Mouse (Mus musculus) forebrain, embryonic 12.5 days (tissue): ENCODE data around the gene Map3k3. TPM values are rescaled to one million over a fixed set of nuclear protein-coding genes. Genes with fewer than 3 reads are reported as not detected.
A peak's percentile ranks its signal among the peaks of the same experiment; 100 is the strongest.
"Not testable (repeated sequence)": the region's sequence is repeated elsewhere in the genome, so short reads cannot be mapped to it uniquely, and the experiment has no call there.

ENCODE experiments used
- ATAC-seq: fragments of 200-750 bp; cut with Nextera tagmentation; 2 replicates; pipeline ENCODE4 v1.8.0; 2017; ENCODE audit warnings: moderate TSS enrichment; ENCODE audit not compliant: low FRiP score
- H3K27ac ChIP-seq: fragments of 300-500 bp; sonication (generic); 2 replicates; pipeline ENCODE4 v1.5.1; 2016; ENCODE audit warnings: mild to moderate bottlenecking
- H3K27me3 ChIP-seq: fragments of 300-500 bp; sonication (generic); 2 replicates; pipeline ENCODE4 v1.6.1; 2016; ENCODE audit warnings: mild to moderate bottlenecking
- H3K36me3 ChIP-seq: fragments of 300-500 bp; sonication (generic); replicated peaks from 2 replicates; pipeline ENCODE4 v1.6.1; 2016; ENCODE audit warnings: mild to moderate bottlenecking
- H3K4me1 ChIP-seq: fragments of 300-500 bp; sonication (generic); 2 replicates; pipeline ENCODE4 v1.6.1; 2016
- H3K4me2 ChIP-seq: fragments of 300-500 bp; sonication (generic); 2 replicates; pipeline ENCODE4 v1.6.1; 2016; ENCODE audit warnings: mild to moderate bottlenecking, moderate library complexity
- H3K4me3 ChIP-seq: fragments of 300-500 bp; sonication (generic); replicated peaks from 2 replicates; pipeline ENCODE4 v1.5.1; 2016; ENCODE audit warnings: mild to moderate bottlenecking
- H3K9ac ChIP-seq: fragments of 300-500 bp; sonication (generic); 2 replicates; pipeline ENCODE4 v1.6.1; 2016; ENCODE audit warnings: mild to moderate bottlenecking
- H3K9me3 ChIP-seq: fragments of 300-500 bp; sonication (generic); 2 replicates; pipeline ENCODE4 v1.6.1; 2016
- WGBS: fragments of 180-500 bp; shearing (Covaris S2); methylation state at CpG from one replicate; pipeline ENCODE4 v1.1.7; 2016; 5-methylcytosine and 5-hydroxymethylcytosine counted together
- polyA plus RNA-seq: library from polyadenylated mRNA; unstranded; fragments of >200 nt; fragmentation: Nextera tagmentation; extraction: Ambion mirVana; gene quantifications from 2 replicates; pipeline ENCODE4 v1.2.1, GENCODE M21; 2016

Gene Map3k3
- polyA plus RNA-seq, 1 experiment from 2014 or later, result 22.6 TPM

DNA sequence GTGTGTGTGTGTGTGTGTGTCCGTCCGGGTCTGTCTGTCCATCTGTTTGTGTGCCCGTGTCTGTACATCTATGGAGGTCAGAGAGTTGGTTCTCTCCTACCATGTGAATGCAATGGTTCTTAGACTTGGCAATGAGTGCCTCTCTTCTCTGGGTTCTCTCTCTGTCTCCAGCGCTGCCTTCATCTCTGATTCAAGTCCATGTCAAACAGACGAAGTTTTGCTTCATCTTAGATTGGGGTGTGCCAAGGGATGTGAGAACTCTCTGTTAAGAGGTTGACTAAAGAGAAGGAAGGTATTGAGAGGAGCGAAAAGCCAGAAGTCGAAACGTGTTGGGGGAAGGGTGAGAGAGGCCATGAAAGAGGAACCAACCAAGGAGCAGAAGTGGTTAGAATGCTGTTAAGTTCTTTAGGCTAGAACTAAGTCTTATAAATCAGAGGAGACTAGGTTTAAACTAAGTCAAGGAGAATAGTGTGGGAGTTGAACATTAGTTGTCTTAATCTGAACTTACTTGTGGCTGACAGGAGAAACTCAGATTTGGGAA, 21.7 kb downstream of the Map3k3 start:
- Histone ChIP-seq H3K36me3 (peaks cover 4% of the 10 kb centered on the region; the same call in 1 of the 2 replicates), H3K9me3 (no peaks in the 10 kb centered on the region), H3K4me1 (no peaks in the 10 kb centered on the region), H3K4me2 (no peak overlapping the region), H3K9ac (no peak overlapping the region), H3K4me3 (no peak overlapping the region), H3K27me3 (no peaks in the 10 kb centered on the region), H3K27ac (no peak overlapping the region)
- no peak for ATAC-seq
- WGBS, result 92% methylated on average over 8 of the region's 8 CpGs

- H3K4me3 ChIP-seq, result no peak overlapping the region
- H3K27ac ChIP-seq, result no peak overlapping the region
- ATAC-seq, result no peak
- peaks cover 18% of the 10 kb centered on the region for H3K36me3 ChIP-seq
- no peaks in the 10 kb centered on the region for H3K4me1 ChIP-seq
- no peaks in the 10 kb centered on the region for H3K9me3 ChIP-seq
- H3K4me2 ChIP-seq, result no peak overlapping the region
- H3K27me3 ChIP-seq, result no peaks in the 10 kb centered on the region
- H3K9ac ChIP-seq, result no peak overlapping the region
Observed at GRCm38 (mm10) chr11:106111688-106112087, 27.3 kb downstream of the Map3k3 start.

- H3K9me3 ChIP-seq, result no peaks in the 10 kb centered on the region
- no peaks in the 10 kb centered on the region for H3K27me3 ChIP-seq
- no peak overlapping the region for H3K9ac ChIP-seq
- no peak overlapping the region for H3K27ac ChIP-seq
- 95% methylated on average over 5 of the region's 5 CpGs for WGBS
- H3K4me3 ChIP-seq, result no peak overlapping the region
- H3K4me2 ChIP-seq, result no peak overlapping the region
- no peak for ATAC-seq
- H3K4me1 ChIP-seq, result no peaks in the 10 kb centered on the region
- H3K36me3 ChIP-seq, result peaks cover 69% of the 10 kb centered on the region
Observed at GRCm38 (mm10) chr11:106122221-106122620, 37.8 kb downstream of the Map3k3 start.

DNA sequence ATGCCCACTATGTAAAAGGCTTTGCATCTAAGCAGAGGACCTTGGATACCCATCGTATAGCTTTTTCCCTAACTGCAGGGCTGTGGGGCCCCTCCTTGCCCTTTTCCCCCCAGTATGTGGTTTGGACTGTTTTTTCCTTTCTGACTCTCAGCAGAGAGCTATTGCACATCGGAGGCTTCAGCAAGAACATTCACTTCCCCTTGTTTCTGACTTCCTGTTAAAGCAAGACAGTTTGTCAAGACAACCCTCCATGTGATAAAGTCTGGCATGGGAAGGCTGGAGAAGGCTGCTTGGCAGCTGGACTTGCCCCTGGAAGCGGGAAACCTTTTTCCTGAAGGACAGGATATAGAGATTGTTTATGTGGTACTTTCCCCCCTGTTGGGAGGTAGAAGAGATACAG, 38.3 kb downstream of the Map3k3 start:
- H3K4me2 ChIP-seq, result no peak overlapping the region
- H3K36me3 ChIP-seq, result peaks cover 64% of the 10 kb centered on the region
- H3K9me3 ChIP-seq, result no peaks in the 10 kb centered on the region
- no peak overlapping the region for H3K4me3 ChIP-seq
- H3K27me3 ChIP-seq, result no peaks in the 10 kb centered on the region
- no peaks in the 10 kb centered on the region for H3K4me1 ChIP-seq
- no peak overlapping the region for H3K9ac ChIP-seq
- H3K27ac ChIP-seq, result no peak overlapping the region
- ATAC-seq, result no peak
- 89% methylated on average over 3 of the region's 3 CpGs for WGBS

GRCm38 (mm10) chr11:106124784-106125183, 40.4 kb downstream of the Map3k3 start:
- H3K27me3 ChIP-seq, result no peaks in the 10 kb centered on the region
- no peak overlapping the region for H3K27ac ChIP-seq
- no peaks in the 10 kb centered on the region for H3K9me3 ChIP-seq
- 82% methylated on average over 4 of the region's 4 CpGs for WGBS
- no peaks in the 10 kb centered on the region for H3K4me1 ChIP-seq
- peaks cover 58% of the 10 kb centered on the region for H3K36me3 ChIP-seq
- H3K4me2 ChIP-seq, result no peak overlapping the region
- no peak overlapping the region for H3K9ac ChIP-seq
- H3K4me3 ChIP-seq, result no peak overlapping the region
- no peak for ATAC-seq

GRCm38 (mm10) chr11:106125827-106126226, 41.4 kb downstream of the Map3k3 start:
- Histone ChIP-seq H3K9me3 (no peaks in the 10 kb centered on the region), H3K9ac (no peak overlapping the region), H3K27ac (no peak overlapping the region), H3K27me3 (no peaks in the 10 kb centered on the region), H3K4me3 (no peak overlapping the region), H3K4me2 (no peak overlapping the region), H3K4me1 (no peaks in the 10 kb centered on the region), H3K36me3 (peaks cover 61% of the 10 kb centered on the region)
- ATAC-seq, result no peak
- WGBS, result 78% methylated on average over 1 of the region's 1 CpGs

DNA sequence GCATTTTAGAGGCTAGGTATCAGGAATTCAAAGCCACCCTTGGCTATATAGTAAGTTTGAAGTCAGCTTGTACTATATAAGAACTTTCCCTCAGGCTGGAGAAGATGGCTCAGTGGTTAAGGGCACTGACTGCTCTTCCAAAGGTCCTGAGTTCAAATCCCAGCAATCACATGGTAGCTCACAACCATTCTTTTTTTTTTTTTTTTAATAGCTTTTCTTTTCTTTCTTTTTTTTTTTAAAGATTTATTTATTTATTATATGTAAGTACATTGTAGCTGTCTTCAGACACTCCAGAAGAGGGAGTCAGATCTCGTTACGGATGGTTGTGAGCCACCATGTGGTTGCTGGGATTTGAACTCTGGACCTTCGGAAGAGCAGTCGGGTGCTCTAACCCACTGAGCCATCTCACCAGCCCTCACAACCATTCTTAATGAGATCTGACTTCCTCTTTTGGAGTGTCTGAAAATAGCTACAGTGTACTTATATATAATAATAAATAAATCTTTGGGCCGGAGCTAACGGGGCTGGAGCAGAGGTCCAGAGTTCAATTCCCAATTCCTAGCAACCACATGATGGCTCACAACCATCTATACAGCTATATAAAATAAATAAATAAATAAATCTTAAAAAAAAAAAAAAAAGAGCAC, 42.4 kb downstream of the Map3k3 start:
- H3K36me3 ChIP-seq, result peaks cover 53% of the 10 kb centered on the region
- H3K27me3 ChIP-seq, H3K4me3 ChIP-seq, H3K9me3 ChIP-seq, ATAC-seq, H3K9ac ChIP-seq, H3K27ac ChIP-seq, H3K4me2 ChIP-seq, H3K4me1 ChIP-seq: not testable (repeated sequence)
- 98% methylated on average over 4 of the region's 6 CpGs for WGBS

- no peak overlapping the region for H3K4me3 ChIP-seq
- WGBS, result 90% methylated on average over 1 of the region's 1 CpGs
- H3K9ac ChIP-seq, result no peak overlapping the region
- no peaks in the 10 kb centered on the region for H3K9me3 ChIP-seq
- no peaks in the 10 kb centered on the region for H3K27me3 ChIP-seq
- no peak overlapping the region for H3K27ac ChIP-seq
- H3K36me3 ChIP-seq, result peaks cover 31% of the 10 kb centered on the region
- H3K4me1 ChIP-seq, result no peaks in the 10 kb centered on the region
- H3K4me2 ChIP-seq, result no peak overlapping the region
- no peak for ATAC-seq
Observed at GRCm38 (mm10) chr11:106129477-106129876, 45.1 kb downstream of the Map3k3 start.

- peaks cover 5% of the 10 kb centered on the region; the same call in 1 of the 2 replicates for H3K4me1 ChIP-seq
- no peak overlapping the region for H3K4me2 ChIP-seq
- H3K27ac ChIP-seq, result no peak overlapping the region
- ATAC-seq, result no peak
- WGBS, result 92% methylated on average over 5 of the region's 5 CpGs
- H3K27me3 ChIP-seq, result no peaks in the 10 kb centered on the region
- no peak overlapping the region for H3K4me3 ChIP-seq
- no peaks in the 10 kb centered on the region for H3K9me3 ChIP-seq
- peaks cover 25% of the 10 kb centered on the region for H3K36me3 ChIP-seq
- no peak overlapping the region for H3K9ac ChIP-seq
Observed at GRCm38 (mm10) chr11:106132516-106132915, 48.1 kb downstream of the Map3k3 start.

GRCm38 (mm10) chr11:106134580-106135528, 50.4 kb downstream of the Map3k3 start:
- no peaks in the 10 kb centered on the region for H3K9me3 ChIP-seq
- H3K27ac ChIP-seq, result peak overlapping the region; percentile 61
- WGBS, result 54% methylated on average over 8 of the region's 8 CpGs
- H3K4me2 ChIP-seq, result no peak overlapping the region
- no peaks in the 10 kb centered on the region for H3K27me3 ChIP-seq
- no peak overlapping the region for H3K9ac ChIP-seq
- no peak overlapping the region for H3K4me3 ChIP-seq
- peaks cover 5% of the 10 kb centered on the region; the same call in 1 of the 2 replicates for H3K4me1 ChIP-seq
- H3K36me3 ChIP-seq, result peaks cover 16% of the 10 kb centered on the region
- ATAC-seq, result no peak

GRCm38 (mm10) chr11:106151219-106151618, 66.8 kb downstream of the Map3k3 start:
- no peaks in the 10 kb centered on the region for H3K9me3 ChIP-seq
- no peak overlapping the region for H3K4me3 ChIP-seq
- ATAC-seq, result no peak
- H3K36me3 ChIP-seq, result peaks cover 89% of the 10 kb centered on the region
- H3K27me3 ChIP-seq, result no peaks in the 10 kb centered on the region
- WGBS, result 92% methylated on average over 3 of the region's 3 CpGs
- no peak overlapping the region for H3K9ac ChIP-seq
- H3K4me2 ChIP-seq, result no peak overlapping the region
- H3K4me1 ChIP-seq, result peaks cover 2% of the 10 kb centered on the region; the same call in 1 of the 2 replicates
- H3K27ac ChIP-seq, result no peak overlapping the region

DNA sequence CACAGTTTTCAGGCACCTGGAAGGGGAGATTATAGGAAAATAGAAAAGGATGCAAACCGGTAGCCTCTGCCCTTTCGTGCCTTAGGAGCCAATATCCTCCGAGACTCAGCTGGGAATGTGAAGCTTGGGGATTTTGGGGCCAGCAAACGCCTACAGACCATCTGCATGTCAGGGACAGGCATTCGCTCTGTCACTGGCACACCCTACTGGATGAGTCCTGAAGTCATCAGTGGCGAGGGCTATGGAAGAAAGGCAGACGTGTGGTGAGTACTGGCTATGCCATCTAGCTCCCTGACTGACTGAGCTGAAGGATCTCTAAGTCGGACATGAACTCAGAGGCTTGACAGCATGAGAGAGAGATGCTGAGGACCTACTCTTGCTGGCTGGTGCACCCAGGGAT, 67.7 kb downstream of the Map3k3 start:
- Histone ChIP-seq H3K27me3 (no peaks in the 10 kb centered on the region), H3K9ac (no peak overlapping the region), H3K4me3 (no peak overlapping the region), H3K4me1 (peaks cover 8% of the 10 kb centered on the region; the same call in 1 of the 2 replicates), H3K27ac (0 out of 2 replicates have a peak overlapping the region, but pooled peaks have one; percentile 8), H3K36me3 (peaks cover 99% of the 10 kb centered on the region), H3K4me2 (no peak overlapping the region), H3K9me3 (no peaks in the 10 kb centered on the region)
- no peak for ATAC-seq
- WGBS, result 86% methylated on average over 8 of the region's 8 CpGs
